Mouse (Mus musculus): ENCODE data around the gene Ank2.
A peak's percentile ranks its signal among the peaks of the same experiment; 100 is the strongest.

GRCm38 (mm10) chr3:127498197-127498741 lies 881 bp downstream of the Ank2 start:
- TF ChIP-seq POLR2A (IDR thresholded peaks at IDR 0.05; ENCODE audit: insufficient read depth, low read depth, low read length) (peak; percentile 63), CTCF (IDR thresholded peaks at IDR 0.05) (no peak), EP300 (IDR thresholded peaks at IDR 0.05; ENCODE audit: insufficient read depth, low read depth, low read length) (no peak)

All from heart, adult 2 months (tissue).